Mouse (Mus musculus): ENCODE results near the gene Pdzk1ip1. TPM values are rescaled to one million over a fixed set of nuclear protein-coding genes. Genes with fewer than 3 reads are reported as not detected.
A peak's percentile ranks its signal among the peaks of the same experiment; 100 is the strongest.

Gene Pdzk1ip1
- polyA plus RNA-seq (2011; ENCODE audit: insufficient read length, low read depth, missing spikeins), result not detected in 2 replicates

- H3K4me3 ChIP-seq (ENCODE audit: insufficient read depth, low read length), result no peak within 1 kb of the TSS
Observed at GRCm38 (mm10) chr4:115088611-115089338, at the start of gene Pdzk1ip1. TSS of gene Pdzk1ip1 (plus strand) at chr4:115088708.

GRCm38 (mm10) chr4:115045621-115046020, 42.9 kb upstream of the Pdzk1ip1 start:
- H3K4me3 ChIP-seq (ENCODE audit: insufficient read depth, low read length), result no peak overlapping the region
- no peak overlapping the region for H3K27ac ChIP-seq (ENCODE audit: insufficient read depth, low read length)
- TF ChIP-seq CTCF (IDR thresholded peaks at IDR 0.05; ENCODE audit: borderline replicate concordance, insufficient read depth, low read length), result no peak
- no peak for TF ChIP-seq POLR2A (IDR thresholded peaks at IDR 0.05; ENCODE audit: low read depth, low read length)
- no peaks in the 10 kb centered on the region for H3K4me1 ChIP-seq (ENCODE audit: control insufficient read depth, insufficient read depth, low read length)

More at GRCm38 (mm10) chr4:115088611-115089338, at the start of gene Pdzk1ip1:
- H3K4me1 ChIP-seq (ENCODE audit: control insufficient read depth, insufficient read depth, low read length), result no peaks in the 10 kb centered on the region
- TF ChIP-seq CTCF (IDR thresholded peaks at IDR 0.05; ENCODE audit: borderline replicate concordance, insufficient read depth, low read length) (no peak), POLR2A (IDR thresholded peaks at IDR 0.05; ENCODE audit: low read depth, low read length) (no peak)
- no peak within 1 kb of the TSS for H3K27ac ChIP-seq (ENCODE audit: insufficient read depth, low read length)

GRCm38 (mm10) chr4:115047750-115048149, 40.8 kb upstream of the Pdzk1ip1 start:
- no peak overlapping the region for H3K4me3 ChIP-seq (ENCODE audit: insufficient read depth, low read length)
- no peak for TF ChIP-seq CTCF (IDR thresholded peaks at IDR 0.05; ENCODE audit: borderline replicate concordance, insufficient read depth, low read length)
- TF ChIP-seq POLR2A (IDR thresholded peaks at IDR 0.05; ENCODE audit: low read depth, low read length), result no peak
- H3K4me1 ChIP-seq (ENCODE audit: control insufficient read depth, insufficient read depth, low read length), result no peaks in the 10 kb centered on the region; the same call in 1 of the 2 replicates
- no peak overlapping the region for H3K27ac ChIP-seq (ENCODE audit: insufficient read depth, low read length)

GRCm38 (mm10) chr4:115048190-115048589, 40.3 kb upstream of the Pdzk1ip1 start:
- Histone ChIP-seq H3K27ac (ENCODE audit: insufficient read depth, low read length) (no peak overlapping the region), H3K4me1 (ENCODE audit: control insufficient read depth, insufficient read depth, low read length) (no peaks in the 10 kb centered on the region; the same call in 1 of the 2 replicates), H3K4me3 (ENCODE audit: insufficient read depth, low read length) (no peak overlapping the region)
- TF ChIP-seq POLR2A (IDR thresholded peaks at IDR 0.05; ENCODE audit: low read depth, low read length) (no peak), CTCF (IDR thresholded peaks at IDR 0.05; ENCODE audit: borderline replicate concordance, insufficient read depth, low read length) (no peak)

GRCm38 (mm10) chr4:115051245-115051644, 37.3 kb upstream of the Pdzk1ip1 start:
- no peak for TF ChIP-seq POLR2A (IDR thresholded peaks at IDR 0.05; ENCODE audit: low read depth, low read length)
- no peak for TF ChIP-seq CTCF (IDR thresholded peaks at IDR 0.05; ENCODE audit: borderline replicate concordance, insufficient read depth, low read length)
- Histone ChIP-seq H3K4me1 (ENCODE audit: control insufficient read depth, insufficient read depth, low read length) (no peaks in the 10 kb centered on the region; the same call in 1 of the 2 replicates), H3K4me3 (ENCODE audit: insufficient read depth, low read length) (no peak overlapping the region)

GRCm38 (mm10) chr4:115052343-115053005, 36.0 kb upstream of the Pdzk1ip1 start:
- peak overlapping the region; percentile 36 for H3K4me3 ChIP-seq (ENCODE audit: insufficient read depth, low read length)
- H3K4me1 ChIP-seq (ENCODE audit: control insufficient read depth, insufficient read depth, low read length), result no peaks in the 10 kb centered on the region; the same call in 1 of the 2 replicates
- no peak overlapping the region for H3K27ac ChIP-seq (ENCODE audit: insufficient read depth, low read length)
- TF ChIP-seq CTCF (IDR thresholded peaks at IDR 0.05; ENCODE audit: borderline replicate concordance, insufficient read depth, low read length) (no peak), POLR2A (IDR thresholded peaks at IDR 0.05; ENCODE audit: low read depth, low read length) (no peak)

More at GRCm38 (mm10) chr4:115051245-115051644, 37.3 kb upstream of the Pdzk1ip1 start:
- H3K27ac ChIP-seq (ENCODE audit: insufficient read depth, low read length), result no peak overlapping the region

- Histone ChIP-seq H3K27ac (ENCODE audit: insufficient read depth, low read length) (no peak overlapping the region), H3K4me1 (ENCODE audit: control insufficient read depth, insufficient read depth, low read length) (no peaks in the 10 kb centered on the region; the same call in 1 of the 2 replicates), H3K4me3 (ENCODE audit: insufficient read depth, low read length) (no peak overlapping the region)
- TF ChIP-seq CTCF (IDR thresholded peaks at IDR 0.05; ENCODE audit: borderline replicate concordance, insufficient read depth, low read length) (no peak), POLR2A (IDR thresholded peaks at IDR 0.05; ENCODE audit: low read depth, low read length) (no peak)
Observed at GRCm38 (mm10) chr4:115055044-115055443, 33.5 kb upstream of the Pdzk1ip1 start.

- TF ChIP-seq CTCF (IDR thresholded peaks at IDR 0.05; ENCODE audit: borderline replicate concordance, insufficient read depth, low read length) (no peak), POLR2A (IDR thresholded peaks at IDR 0.05; ENCODE audit: low read depth, low read length) (no peak)
- Histone ChIP-seq H3K4me3 (ENCODE audit: insufficient read depth, low read length) (no peak overlapping the region), H3K4me1 (ENCODE audit: control insufficient read depth, insufficient read depth, low read length) (no peaks in the 10 kb centered on the region; the same call in 1 of the 2 replicates), H3K27ac (ENCODE audit: insufficient read depth, low read length) (no peak overlapping the region)
Observed at GRCm38 (mm10) chr4:115055691-115056090, 32.8 kb upstream of the Pdzk1ip1 start.

GRCm38 (mm10) chr4:115056371-115056920, 32.1 kb upstream of the Pdzk1ip1 start, which contains the start of gene Tal1:
TSS of gene Tal1 (plus strand) at chr4:115056426.
- Histone ChIP-seq H3K27ac (ENCODE audit: insufficient read depth, low read length) (no peak within 1 kb of the TSS), H3K4me1 (ENCODE audit: control insufficient read depth, insufficient read depth, low read length) (no peaks in the 10 kb centered on the region; the same call in 1 of the 2 replicates), H3K4me3 (ENCODE audit: insufficient read depth, low read length) (peak within 1 kb of the TSS; percentile 18)
- TF ChIP-seq CTCF (IDR thresholded peaks at IDR 0.05; ENCODE audit: borderline replicate concordance, insufficient read depth, low read length) (no peak), POLR2A (IDR thresholded peaks at IDR 0.05; ENCODE audit: low read depth, low read length) (no peak)

Data from embryonic fibroblast, embryonic 13.5 days (primary cell).